9 mouse cellular contexts compared by ENCODE assay signal in genomic region chr15:66442333-66442732, GRCm38 (mm10). TPM values are rescaled to one million over a fixed set of nuclear protein-coding genes. Genes with fewer than 3 reads are reported as not detected.
DNase-seq lines count a peak whose midpoint lies in the region; ATAC-seq and TF ChIP-seq lines count a peak whose summit lies in the region.
"Had no signal": no experiment of that assay in that cellular context is flagged by ENCODE, and none has a peak within 500 bp of the region (broad histone marks: within the 10 kb centered on the region; RNA-seq: fewer than 3 reads in every experiment).

No protein-coding gene starts in this region.

- no peak for TF ChIP-seq EP300 in lung, postnatal 0 days (IDR thresholded peaks at IDR 0.05)

- peaks cover 4% of the 10 kb centered on the region for H3K4me1 ChIP-seq in bone marrow, adult 2 months (ENCODE audit: control insufficient read depth, insufficient read depth, low read length)
- no peaks in the 10 kb centered on the region for H3K4me1 ChIP-seq in embryonic facial prominence, embryonic 11.5 days (ENCODE audit: control insufficient read depth, insufficient read depth, low read length)
- no peaks in the 10 kb centered on the region for H3K4me1 ChIP-seq in kidney, embryonic 16.5 days (ENCODE audit: insufficient read depth, low read length)
- H3K4me1 ChIP-seq in lung, postnatal 0 days (ENCODE audit: insufficient read depth, low read depth, low read length) = no peaks in the 10 kb centered on the region
- H3K4me1 ChIP-seq in heart, embryonic 10.5 days = no peaks in the 10 kb centered on the region
- H3K4me1 ChIP-seq: heart, embryonic 13.5 days had no signal

- no peak overlapping the region for H3K9ac ChIP-seq in embryonic facial prominence, embryonic 11.5 days (replicated peaks; ENCODE audit: low read length)
- no peak overlapping the region for H3K9ac ChIP-seq in kidney, embryonic 16.5 days (replicated peaks; ENCODE audit: low read length)
- no peak overlapping the region for H3K9ac ChIP-seq in lung, postnatal 0 days (replicated peaks; ENCODE audit: low read depth)
- H3K9ac ChIP-seq: heart, embryonic 13.5 days had no signal

- no peak overlapping the region for H3K27ac ChIP-seq in bone marrow, adult 2 months (ENCODE audit: control insufficient read depth, insufficient read depth, low read depth, low read length, poor library complexity)
- H3K27ac ChIP-seq in embryonic facial prominence, embryonic 11.5 days (replicated peaks; ENCODE audit: low read depth, low read length) = no peak overlapping the region
- no peak overlapping the region for H3K27ac ChIP-seq in kidney, embryonic 16.5 days (ENCODE audit: low read length)
- H3K27ac ChIP-seq in lung, postnatal 0 days (ENCODE audit: low read length) = no peak overlapping the region
- no peak overlapping the region for H3K27ac ChIP-seq in heart, embryonic 10.5 days
- H3K27ac ChIP-seq: heart, embryonic 13.5 days had no signal

- 30% methylated on average over 3 of the region's 3 CpGs for WGBS in bone marrow, adult 2 months
- WGBS in embryonic facial prominence, embryonic 11.5 days = 36% methylated on average over 3 of the region's 3 CpGs
- WGBS in kidney, embryonic 16.5 days = 37% methylated on average over 3 of the region's 3 CpGs
- WGBS in lung, postnatal 0 days = 30% methylated on average over 3 of the region's 3 CpGs
- WGBS in heart, embryonic 10.5 days = 39% methylated on average over 3 of the region's 3 CpGs

- DNase-seq in ovary, postnatal 36 days (ENCODE audit: low spot score) = peak; percentile 7
- no peak for DNase-seq in ovary, adult 18-20 months (ENCODE audit: low spot score)
- DNase-seq in embryonic facial prominence, embryonic 11.5 days (ENCODE audit: low spot score) = peak; percentile 57
- DNase-seq in lung, postnatal 0 days (ENCODE audit: low spot score) = peak; percentile 22
- DNase-seq in right cerebral cortex, adult 2 months (ENCODE audit: low spot score in 2 of 2) = peak; percentile 82 to 83
- DNase-seq in heart, embryonic 10.5 days (ENCODE audit: low spot score) = no peak

- no peak for ATAC-seq in embryonic facial prominence, embryonic 11.5 days (replicated peaks; ENCODE audit: insufficient number of reproducible peaks, low FRiP score, low TSS enrichment, low read depth)
- ATAC-seq in kidney, embryonic 16.5 days (ENCODE audit: low FRiP score, low TSS enrichment) = 0 out of 2 replicates have a peak, but pooled peaks have one; percentile 31
- no peak for ATAC-seq in lung, postnatal 0 days

- no peak overlapping the region for H3K4me2 ChIP-seq in embryonic facial prominence, embryonic 11.5 days (ENCODE audit: low read depth, low read length)
- no peak overlapping the region for H3K4me2 ChIP-seq in kidney, embryonic 16.5 days (replicated peaks; ENCODE audit: low read depth, low read length)
- no peak overlapping the region for H3K4me2 ChIP-seq in lung, postnatal 0 days (replicated peaks; ENCODE audit: low read depth, low read length)
- H3K4me2 ChIP-seq: heart, embryonic 13.5 days had no signal

- H3K4me3 ChIP-seq in bone marrow, adult 2 months (replicated peaks; ENCODE audit: control insufficient read depth, low read depth, low read length) = no peak overlapping the region
- H3K4me3 ChIP-seq in embryonic facial prominence, embryonic 11.5 days (ENCODE audit: low read depth, low read length) = no peak overlapping the region
- H3K4me3 ChIP-seq in kidney, embryonic 16.5 days (ENCODE audit: low read length) = no peak overlapping the region
- H3K4me3 ChIP-seq in lung, postnatal 0 days (ENCODE audit: low read depth, low read length) = no peak overlapping the region
- H3K4me3 ChIP-seq in heart, embryonic 10.5 days = no peak overlapping the region
- H3K4me3 ChIP-seq: heart, embryonic 13.5 days had no signal

- H3K36me3 ChIP-seq in embryonic facial prominence, embryonic 11.5 days (replicated peaks; ENCODE audit: control insufficient read depth, insufficient read depth, low read depth, low read length) = no peaks in the 10 kb centered on the region
- H3K36me3 ChIP-seq in kidney, embryonic 16.5 days (ENCODE audit: insufficient read depth, low read length) = no peaks in the 10 kb centered on the region
- no peaks in the 10 kb centered on the region for H3K36me3 ChIP-seq in lung, postnatal 0 days (ENCODE audit: insufficient read depth, low read length)
- no peaks in the 10 kb centered on the region for H3K36me3 ChIP-seq in heart, embryonic 10.5 days
- H3K36me3 ChIP-seq: heart, embryonic 13.5 days had no signal

- TF ChIP-seq POLR2A in bone marrow, adult 2 months (IDR thresholded peaks at IDR 0.05; ENCODE audit: borderline replicate concordance, control insufficient read depth, low read depth, low read length) = no peak

- H3K27me3 ChIP-seq in embryonic facial prominence, embryonic 11.5 days (ENCODE audit: control insufficient read depth, insufficient read depth, low read length) = no peaks in the 10 kb centered on the region
- no peaks in the 10 kb centered on the region for H3K27me3 ChIP-seq in kidney, embryonic 16.5 days (ENCODE audit: insufficient read depth, low read length)
- no peaks in the 10 kb centered on the region for H3K27me3 ChIP-seq in lung, postnatal 0 days (replicated peaks; ENCODE audit: insufficient read depth, low read length)
- no peaks in the 10 kb centered on the region for H3K27me3 ChIP-seq in heart, embryonic 10.5 days (ENCODE audit: insufficient read depth, poor library complexity, severe bottlenecking)
- H3K27me3 ChIP-seq: heart, embryonic 13.5 days had no signal

- peak; percentile 26; the same call in 1 of the 2 replicates for TF ChIP-seq CTCF in bone marrow, adult 2 months (IDR thresholded peaks at IDR 0.05; ENCODE audit: control insufficient read depth, insufficient read depth, low read length)
- TF ChIP-seq CTCF in lung, postnatal 0 days (IDR thresholded peaks at IDR 0.05) = peak; percentile 62

- no peaks in the 10 kb centered on the region for H3K9me3 ChIP-seq in embryonic facial prominence, embryonic 11.5 days (replicated peaks; ENCODE audit: control insufficient read depth, low read length)
- H3K9me3 ChIP-seq in kidney, embryonic 16.5 days (ENCODE audit: low read length) = no peaks in the 10 kb centered on the region
- no peaks in the 10 kb centered on the region for H3K9me3 ChIP-seq in lung, postnatal 0 days (ENCODE audit: low read length)
- no peaks in the 10 kb centered on the region for H3K9me3 ChIP-seq in heart, embryonic 10.5 days
- H3K9me3 ChIP-seq: heart, embryonic 13.5 days had no signal

RNA-seq across cellular contexts. Expression of gene Lrrc6, which starts 58.4 kb away (rescaled TPM):
- not detected in 2 replicates for polyA plus RNA-seq in bone marrow, adult 2 months (2011; ENCODE audit: insufficient read depth, insufficient read length, low replicate concordance, missing spikeins)
- not detected in 2 replicates for polyA plus RNA-seq in embryonic facial prominence, embryonic 11.5 days (2014; fragmentation: Nextera tagmentation; extraction: Ambion mirVana)
- polyA plus RNA-seq in kidney, embryonic 16.5 days (2015; fragmentation: Nextera tagmentation; extraction: Ambion mirVana) = 0.15 and 0.19 TPM in 2 replicates
- polyA plus RNA-seq in lung, postnatal 0 days (2015; fragmentation: Nextera tagmentation; extraction: Ambion mirVana) = 4.7 and 6.2 TPM in 2 replicates
- 0.06 and 0.09 TPM in 2 replicates for polyA plus RNA-seq in heart, embryonic 10.5 days (2016; fragmentation: Nextera tagmentation; extraction: Ambion mirVana)

Comparison
In these comparisons a context has a peak if more than half of its experiments do, and no peak if none do; other contexts are left out.
1. DNase-seq: peak in ovary, postnatal 36 days (single experiment), embryonic facial prominence, embryonic 11.5 days (single experiment), lung, postnatal 0 days (single experiment) and right cerebral cortex, adult 2 months (2 of 2); none in ovary, adult 18-20 months (single experiment) and heart, embryonic 10.5 days (single experiment).